Mouse (Mus musculus): ENCODE results near the gene Lhfpl3.
"Not testable (repeated sequence)": the region's sequence is repeated elsewhere in the genome, so short reads cannot be mapped to it uniquely, and the experiment has no call there.

Lhfpl3 gene

DNA sequence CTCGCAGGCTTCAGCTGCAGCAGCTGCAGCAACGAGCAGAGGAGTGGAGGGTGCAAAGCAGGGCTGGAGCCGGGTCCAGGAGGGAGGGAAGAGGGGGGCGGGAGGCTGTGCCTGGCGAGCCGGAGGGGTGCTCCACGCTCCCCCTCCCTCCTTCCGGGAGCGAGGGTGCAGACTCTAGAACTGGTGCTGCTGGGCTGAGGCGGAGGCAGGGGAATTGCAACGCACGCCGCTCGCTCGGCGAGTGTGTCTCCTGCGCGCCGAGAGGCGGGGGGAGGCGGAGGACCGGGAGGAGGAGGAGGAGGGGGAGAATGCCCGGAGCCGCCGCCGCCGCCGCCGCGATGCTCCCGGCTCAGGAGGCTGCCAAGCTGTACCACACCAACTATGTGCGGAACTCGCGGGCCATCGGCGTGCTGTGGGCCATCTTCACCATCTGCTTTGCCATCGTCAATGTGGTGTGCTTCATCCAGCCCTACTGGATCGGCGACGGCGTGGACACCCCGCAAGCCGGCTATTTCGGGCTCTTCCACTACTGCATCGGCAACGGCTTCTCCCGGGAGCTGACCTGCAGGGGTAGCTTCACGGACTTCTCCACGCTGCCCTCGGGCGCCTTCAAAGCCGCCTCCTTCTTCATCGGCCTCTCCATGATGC is at the start of gene Lhfpl3:
TSS of gene Lhfpl3 (plus strand) at position 175 of the 648 bp plus-strand sequence.
- peak; percentile 30 for DNase-seq (ENCODE audit: low spot score)

DNA sequence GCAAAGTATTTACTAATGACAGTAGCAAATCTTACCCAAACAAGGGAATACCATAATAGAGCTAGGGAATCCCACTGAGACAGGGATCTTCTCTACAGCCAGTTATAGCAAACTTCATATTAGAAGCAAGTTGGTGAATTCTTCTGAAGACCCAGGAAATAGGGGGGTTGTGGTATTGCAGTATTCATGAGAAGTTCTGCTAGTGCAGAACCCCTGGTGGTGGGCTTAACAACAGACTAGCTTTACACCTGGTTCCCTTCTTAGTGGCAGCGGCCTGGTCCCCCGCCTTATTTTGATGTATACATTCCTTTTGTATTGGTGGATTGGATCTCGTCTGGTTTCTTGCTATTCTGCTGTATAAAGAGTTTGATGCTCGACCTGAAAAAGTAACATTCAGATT is 39.6 kb upstream of the Lhfpl3 start:
- DNase-seq (ENCODE audit: low spot score), result not testable (repeated sequence)

DNA sequence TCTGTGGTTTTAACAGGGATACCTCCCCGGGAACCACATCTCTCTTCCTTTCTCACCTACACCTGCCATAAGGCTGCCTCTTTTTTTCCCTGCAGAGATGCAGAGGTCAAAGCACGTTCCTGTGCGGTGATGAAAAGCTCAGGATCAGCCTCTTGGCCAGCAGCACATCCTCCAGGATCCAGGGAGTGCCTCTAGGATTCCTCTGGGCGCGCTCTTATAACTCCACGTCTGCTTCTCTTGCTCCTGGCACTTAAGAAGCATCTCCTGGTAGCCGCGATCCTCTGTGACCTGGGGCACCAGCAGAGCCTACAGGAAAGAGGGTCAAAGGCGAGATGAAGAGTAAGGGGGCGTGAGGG is 352 bp upstream of the Lhfpl3 start:
- no peak for DNase-seq (ENCODE audit: low spot score)

DNA sequence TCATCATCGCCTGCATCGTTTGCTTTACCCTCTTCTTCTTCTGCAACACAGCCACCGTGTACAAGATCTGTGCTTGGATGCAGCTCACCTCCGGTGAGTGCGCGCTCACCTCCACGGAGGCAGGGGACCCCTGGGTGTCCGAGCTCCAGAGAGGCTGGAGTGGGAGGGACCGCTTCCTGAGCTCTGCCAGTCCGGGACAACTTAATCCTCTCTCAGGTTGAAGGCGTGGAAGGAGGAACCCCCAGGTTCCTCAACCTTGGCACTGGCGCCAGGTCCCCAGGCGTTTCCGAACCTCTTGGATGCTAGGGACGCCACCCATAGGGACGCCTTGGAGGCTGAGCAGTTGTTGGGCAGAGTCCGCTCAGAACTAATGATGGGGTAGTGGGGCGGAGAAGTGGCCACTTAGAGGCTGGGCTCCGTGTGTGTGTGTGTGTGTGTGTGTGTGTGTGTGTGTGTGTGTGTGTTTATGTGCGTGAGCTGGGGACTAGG is 718 bp downstream of the Lhfpl3 start:
- no peak for DNase-seq (ENCODE audit: low spot score)

GRCm38 (mm10) chr5:22747305-22747704 is 1.4 kb downstream of the Lhfpl3 start:
- DNase-seq (ENCODE audit: low spot score), result no peak

DNA sequence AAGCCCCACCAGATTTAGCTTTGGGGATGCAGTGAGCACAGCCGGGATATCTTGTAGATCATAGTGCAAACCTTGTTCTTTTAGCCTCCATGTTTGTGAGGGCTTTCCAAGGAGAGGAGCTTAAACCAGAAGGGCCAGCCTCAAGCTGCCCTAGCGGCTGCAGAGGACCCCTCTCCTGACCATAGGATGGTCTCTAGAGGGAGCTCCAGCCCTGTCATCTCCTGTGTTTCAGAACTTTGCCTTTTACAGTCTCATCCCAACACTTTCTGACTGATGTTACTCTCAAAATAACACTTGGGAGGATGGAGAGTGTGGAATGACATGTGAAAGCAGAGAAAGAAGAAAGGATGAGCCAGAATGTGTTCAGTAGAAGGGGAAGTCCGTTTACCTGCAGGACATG is 11.4 kb downstream of the Lhfpl3 start:
- DNase-seq (ENCODE audit: low spot score), result no peak

- no peak for DNase-seq (ENCODE audit: low spot score)
Observed at GRCm38 (mm10) chr5:22770726-22771125, 24.9 kb downstream of the Lhfpl3 start.

GRCm38 (mm10) chr5:22795361-22795760 is 49.5 kb downstream of the Lhfpl3 start:
- DNase-seq (ENCODE audit: low spot score), result no peak

DNA sequence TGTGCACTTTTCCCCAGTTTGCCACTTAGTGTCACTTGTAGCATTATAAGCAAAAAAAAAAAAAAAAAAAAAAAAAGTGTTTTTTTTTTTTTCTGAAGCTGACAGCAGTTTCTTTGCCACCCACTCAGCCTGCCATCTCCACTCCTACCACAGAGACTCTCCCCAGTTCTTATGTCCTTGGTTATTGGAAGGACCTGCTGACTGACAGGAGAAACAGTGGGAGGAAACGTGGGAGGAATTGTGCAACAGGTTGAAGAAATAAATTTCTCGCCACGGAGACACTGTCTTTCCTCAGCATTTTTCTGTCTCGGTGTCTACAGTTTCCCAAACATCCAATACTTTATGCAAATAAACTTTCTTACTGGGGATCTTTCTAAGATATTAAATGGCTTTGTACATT is 67.6 kb downstream of the Lhfpl3 start:
- DNase-seq (ENCODE audit: low spot score), result no peak

- no peak for DNase-seq (ENCODE audit: low spot score)
Observed at GRCm38 (mm10) chr5:22829822-22830450, 84.1 kb downstream of the Lhfpl3 start.

DNA sequence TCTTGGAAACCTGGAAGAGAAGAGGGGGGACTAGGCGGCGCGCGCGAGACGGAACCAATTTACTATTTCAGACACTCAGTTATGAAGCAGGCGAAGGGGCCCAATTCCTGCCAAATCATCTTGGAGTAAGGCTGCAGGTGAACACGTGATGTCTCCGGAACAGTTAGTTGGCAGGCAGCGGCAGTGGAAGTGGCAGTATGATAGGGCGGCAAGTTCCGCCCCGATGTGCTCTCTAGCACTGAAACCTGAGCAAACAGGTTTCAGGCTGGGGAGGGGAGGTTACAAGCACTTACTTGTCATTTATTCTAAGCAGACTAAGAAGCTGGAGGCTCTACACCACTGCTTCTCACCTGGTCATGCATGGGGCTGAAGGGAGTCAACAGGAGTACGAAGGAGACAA is 105.7 kb downstream of the Lhfpl3 start:
- no peak for DNase-seq (ENCODE audit: low spot score)

DNA sequence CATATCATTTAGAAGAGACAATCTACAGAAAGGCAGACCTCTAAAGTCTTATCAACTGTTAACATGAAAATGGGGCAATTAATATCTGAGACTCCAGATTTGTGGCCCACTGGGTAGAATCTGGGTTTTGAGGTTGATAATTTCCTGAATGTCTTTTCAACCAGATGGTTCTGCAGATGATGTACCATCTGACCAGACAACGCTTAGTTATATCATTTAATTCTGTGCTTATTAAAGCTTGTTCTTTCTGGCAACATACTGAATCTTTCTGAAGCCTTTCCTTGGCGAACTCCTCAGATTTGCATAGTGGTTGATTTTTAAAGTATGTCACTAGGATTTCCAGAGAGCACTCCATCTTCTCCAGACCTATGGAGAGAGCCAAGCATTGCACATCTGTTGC is 107.6 kb downstream of the Lhfpl3 start:
- peak; percentile 31 for DNase-seq (ENCODE audit: low spot score)

- no peak for DNase-seq (ENCODE audit: low spot score)
Observed at GRCm38 (mm10) chr5:22856480-22856879, 110.6 kb downstream of the Lhfpl3 start.

DNA sequence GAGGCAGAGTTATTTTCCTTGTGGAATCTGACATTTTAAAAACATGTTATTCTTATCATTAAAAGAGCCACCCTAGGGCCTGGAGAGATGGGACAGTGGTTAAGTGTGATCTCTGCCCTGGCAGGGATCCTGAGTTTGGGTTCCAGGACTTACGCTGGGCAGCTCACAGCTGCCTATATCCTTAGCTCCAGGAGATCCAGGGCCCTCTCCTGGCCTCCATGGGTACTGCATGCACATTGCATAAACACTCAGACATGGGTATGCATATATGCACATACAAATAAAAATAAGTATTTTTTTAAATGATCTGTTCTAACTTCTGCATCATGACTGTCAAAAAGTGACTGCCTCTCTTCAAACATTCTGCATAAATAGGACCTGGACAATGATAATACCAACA is 115.5 kb downstream of the Lhfpl3 start:
- DNase-seq (ENCODE audit: low spot score), result peak; percentile 33

- no peak for DNase-seq (ENCODE audit: low spot score)
Observed at GRCm38 (mm10) chr5:22869031-22869430, 123.2 kb downstream of the Lhfpl3 start.

DNA sequence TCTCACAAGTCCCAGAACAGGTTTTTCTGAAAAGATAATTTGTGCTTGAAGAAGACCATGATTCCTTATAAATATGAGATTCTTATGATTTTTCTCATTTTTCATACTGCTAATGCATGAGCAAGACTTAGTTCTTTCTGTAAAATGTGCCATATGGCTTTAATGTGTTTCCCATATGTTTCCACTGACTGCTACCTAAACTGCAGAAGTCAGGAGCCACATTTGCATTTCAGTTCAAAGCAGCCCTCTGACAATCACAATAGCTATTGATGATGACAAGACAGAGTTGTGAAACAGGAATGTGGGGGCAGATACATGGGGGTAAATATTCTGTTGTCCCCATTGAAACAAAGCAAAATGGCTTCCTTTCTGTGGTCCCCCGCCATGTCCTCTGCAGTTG is 126.6 kb downstream of the Lhfpl3 start:
- DNase-seq (ENCODE audit: low spot score), result no peak

GRCm38 (mm10) chr5:22888345-22888744 is 142.5 kb downstream of the Lhfpl3 start:
- peak; percentile 40 for DNase-seq (ENCODE audit: low spot score)

DNA sequence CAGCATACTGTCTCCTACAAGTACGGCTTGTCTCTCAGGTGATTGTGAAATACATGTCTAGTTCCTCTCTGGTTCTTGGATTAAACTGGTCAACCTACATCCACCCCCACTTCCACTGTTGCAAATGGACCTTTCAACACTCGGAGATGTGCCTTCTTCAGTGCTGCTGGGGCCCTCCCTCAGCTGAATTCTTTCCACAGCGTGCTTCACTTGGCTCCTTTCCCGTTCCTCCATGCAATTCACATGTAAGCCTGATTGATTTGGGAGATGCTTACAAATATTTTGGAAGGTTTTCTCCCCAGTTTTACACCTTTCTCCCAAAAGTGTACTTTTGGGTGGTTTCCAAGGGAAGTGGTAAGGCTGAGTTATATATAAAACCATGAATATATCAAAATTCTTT is 143.6 kb downstream of the Lhfpl3 start:
- no peak for DNase-seq (ENCODE audit: low spot score)

GRCm38 (mm10) chr5:22897228-22897627 is 151.4 kb downstream of the Lhfpl3 start:
- DNase-seq (ENCODE audit: low spot score), result no peak

DNA sequence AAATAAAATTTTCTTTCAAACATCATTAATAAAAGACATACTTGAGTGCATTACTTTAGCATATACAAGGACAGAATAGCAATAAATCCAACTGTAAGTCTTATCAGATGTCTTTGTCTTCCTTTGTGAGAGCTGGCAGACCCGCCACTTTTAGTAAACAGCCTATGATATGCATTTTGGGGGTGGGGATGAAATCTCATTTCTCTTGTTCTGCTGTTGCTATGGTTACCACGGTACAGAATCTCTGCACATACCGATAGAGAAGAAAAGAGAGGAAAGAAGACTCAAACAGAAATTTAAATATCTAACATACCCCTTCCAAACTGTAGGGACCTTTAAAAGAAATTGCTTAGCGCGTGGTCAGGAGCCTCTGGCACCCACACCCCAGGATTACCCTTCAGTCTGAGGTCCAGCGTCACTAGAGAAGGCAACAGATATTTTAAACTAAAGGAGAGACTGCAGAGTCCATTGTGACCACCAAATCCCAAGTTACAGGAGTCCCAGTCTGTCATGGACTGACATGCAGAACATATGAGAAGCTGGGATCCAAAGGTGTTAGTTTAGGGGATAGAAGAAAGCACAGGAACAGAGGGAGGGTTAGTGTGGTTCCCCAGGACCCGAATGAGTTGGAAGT is 151.9 kb downstream of the Lhfpl3 start:
- no peak for DNase-seq (ENCODE audit: low spot score)

DNA sequence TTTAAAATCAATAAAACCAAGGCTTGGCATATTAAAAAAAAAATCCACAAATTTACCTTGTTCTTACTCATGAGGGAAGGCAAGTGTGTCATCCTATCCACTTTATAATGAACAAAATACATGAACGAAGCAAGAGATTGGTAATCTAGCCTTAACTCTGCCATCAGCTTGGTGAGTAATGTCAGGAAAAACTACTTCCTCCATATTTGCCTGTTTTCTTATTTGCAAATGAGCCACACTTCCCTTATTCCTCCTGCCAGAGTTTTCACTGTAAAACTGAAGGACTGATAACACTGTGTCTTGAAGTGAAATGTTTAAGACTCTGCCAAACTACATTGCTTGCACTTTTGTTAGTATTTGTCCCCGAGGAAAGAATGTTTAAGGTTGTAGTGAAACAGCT is 152.7 kb downstream of the Lhfpl3 start:
- DNase-seq (ENCODE audit: low spot score), result no peak

- no peak for DNase-seq (ENCODE audit: low spot score)
Observed at GRCm38 (mm10) chr5:22899913-22900312, 154.1 kb downstream of the Lhfpl3 start.

DNA sequence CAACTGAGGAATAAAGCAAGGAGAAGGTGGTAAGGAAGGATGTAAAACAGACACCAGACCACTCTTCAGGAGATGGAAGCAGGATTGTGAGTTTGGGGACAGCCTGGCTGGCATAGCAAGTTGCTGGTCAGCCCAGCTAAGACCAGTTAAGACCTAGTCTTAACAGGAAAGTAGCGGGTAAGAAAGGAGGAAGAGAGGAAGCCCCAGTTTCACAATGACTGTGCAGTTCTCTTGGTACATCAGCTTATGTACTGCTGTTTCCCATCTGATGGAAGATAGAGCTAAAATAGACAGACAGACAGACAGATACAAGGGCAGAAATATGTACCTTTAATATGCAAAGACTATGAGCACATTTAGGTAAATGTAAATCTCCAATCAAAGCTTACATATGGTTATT is 171.3 kb downstream of the Lhfpl3 start:
- DNase-seq (ENCODE audit: low spot score), result peak; percentile 42

- DNase-seq (ENCODE audit: low spot score), result no peak
Observed at GRCm38 (mm10) chr5:22926171-22926570, 180.3 kb downstream of the Lhfpl3 start.

All from layer of hippocampus, adult 11-12 months (tissue).